Mouse (Mus musculus) forelimb bud, embryonic 11.5 days (tissue): ENCODE measurements at regions not wholly inside any gene's neighbourhood (a gene's known extent, or its start where the extent isn't known, plus 50 kb on each side); places are given as distances from the start of the nearest gene placed in this dataset.
A peak's percentile ranks its signal among the peaks of the same experiment; 100 is the strongest.
"Not testable (repeated sequence)": the region's sequence is repeated elsewhere in the genome, so short reads cannot be mapped to it uniquely, and the experiment has no call there.

ENCODE experiments used
- DNase-seq: peaks from one replicate; pipeline ENCODE4 v3.0.0-alpha.2; 2012; ENCODE audit warnings: low read depth, low spot score

DNA sequence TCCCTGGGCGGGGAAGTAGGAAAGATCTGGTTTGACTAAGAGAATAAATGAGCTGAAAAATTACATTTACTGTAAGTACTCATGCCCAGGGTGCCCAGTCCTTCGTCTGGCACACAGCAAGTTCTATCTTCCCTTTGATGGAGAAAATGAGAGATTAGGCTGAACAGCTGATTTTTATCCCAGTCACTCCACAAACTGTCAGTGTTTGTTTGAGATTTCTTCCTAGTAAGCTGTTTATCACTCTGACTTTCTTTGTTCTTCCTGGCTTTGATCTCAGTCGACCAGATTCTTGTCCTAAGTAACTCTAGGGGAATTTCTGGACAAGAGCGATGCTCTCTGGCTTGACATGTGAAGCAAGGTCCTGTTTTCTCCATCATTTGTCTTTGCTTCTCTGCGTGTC, 710.3 kb upstream of the Nr2f1 start:
- no peak for DNase-seq

- DNase-seq: no peak
Measured at GRCm38 (mm10) chr13:78904102-78904501, 704.5 kb upstream of the Nr2f1 start.

GRCm38 (mm10) chr13:78900693-78901092, 701.1 kb upstream of the Nr2f1 start:
- no peak for DNase-seq

DNA sequence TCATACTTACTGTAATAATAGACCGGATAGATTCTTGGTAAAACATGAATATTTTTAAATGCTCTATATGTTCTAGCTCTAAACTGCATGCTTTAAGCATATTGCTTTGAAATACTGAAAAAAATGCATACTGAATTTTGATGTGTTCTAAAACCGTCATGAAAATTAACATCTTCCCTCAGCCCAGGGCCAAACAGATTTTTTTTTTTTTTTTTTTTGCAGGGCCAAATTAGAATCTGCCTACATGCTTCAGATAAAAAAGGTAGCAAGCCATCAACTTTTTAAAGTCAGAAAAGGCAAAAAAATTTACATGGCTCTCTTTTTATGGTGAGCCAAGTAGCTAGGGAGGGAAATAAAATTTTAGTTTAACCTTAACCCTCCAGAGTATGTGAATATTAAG, 692.7 kb upstream of the Nr2f1 start:
- DNase-seq: no peak

GRCm38 (mm10) chr13:78883062-78883461, 683.5 kb upstream of the Nr2f1 start:
- DNase-seq: no peak

DNA sequence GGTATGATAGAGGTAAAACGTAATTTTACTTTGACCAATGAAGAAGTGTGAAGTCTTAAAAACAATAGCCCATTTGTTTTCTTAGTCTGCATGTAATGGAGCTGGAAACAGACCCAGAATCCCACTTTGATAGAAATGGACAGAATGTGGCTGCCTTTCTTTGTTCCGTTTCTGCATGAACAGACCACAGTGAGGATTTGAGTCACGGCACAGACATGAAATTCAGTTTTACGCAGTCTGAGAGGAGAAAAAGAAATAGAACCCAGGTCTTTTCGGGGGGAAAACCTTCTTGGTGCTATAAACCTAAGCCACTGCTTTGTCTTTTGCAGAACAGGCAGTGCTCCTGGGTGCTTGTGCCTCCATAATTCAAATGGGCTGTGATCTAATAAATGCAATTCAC, 673.0 kb upstream of the Nr2f1 start:
- peak; percentile 6 for DNase-seq

GRCm38 (mm10) chr13:78871976-78872375, 672.4 kb upstream of the Nr2f1 start:
- peak; percentile 13 for DNase-seq

- DNase-seq: peak; percentile 21
Measured at GRCm38 (mm10) chr13:78871254-78871653, 671.7 kb upstream of the Nr2f1 start.

- not testable (repeated sequence) for DNase-seq
Measured at GRCm38 (mm10) chr13:78824357-78824756, 624.8 kb upstream of the Nr2f1 start.

- no peak for DNase-seq
Measured at GRCm38 (mm10) chr13:78809656-78810055, 610.1 kb upstream of the Nr2f1 start.

DNA sequence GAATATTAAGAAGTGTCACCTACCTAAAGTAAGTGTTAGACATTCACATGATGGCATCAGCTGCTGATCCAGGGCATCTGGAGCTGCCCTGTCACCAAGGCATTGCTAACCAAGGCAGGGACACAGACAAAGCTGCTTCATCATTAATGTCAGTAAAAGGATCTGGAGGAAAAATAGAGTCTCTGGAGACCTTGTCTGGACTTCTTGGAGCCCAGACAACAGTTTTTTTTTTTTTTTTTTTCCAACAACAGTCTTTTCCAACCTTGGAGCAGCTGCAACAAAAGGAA, 603.2 kb upstream of the Nr2f1 start:
- no peak for DNase-seq

DNA sequence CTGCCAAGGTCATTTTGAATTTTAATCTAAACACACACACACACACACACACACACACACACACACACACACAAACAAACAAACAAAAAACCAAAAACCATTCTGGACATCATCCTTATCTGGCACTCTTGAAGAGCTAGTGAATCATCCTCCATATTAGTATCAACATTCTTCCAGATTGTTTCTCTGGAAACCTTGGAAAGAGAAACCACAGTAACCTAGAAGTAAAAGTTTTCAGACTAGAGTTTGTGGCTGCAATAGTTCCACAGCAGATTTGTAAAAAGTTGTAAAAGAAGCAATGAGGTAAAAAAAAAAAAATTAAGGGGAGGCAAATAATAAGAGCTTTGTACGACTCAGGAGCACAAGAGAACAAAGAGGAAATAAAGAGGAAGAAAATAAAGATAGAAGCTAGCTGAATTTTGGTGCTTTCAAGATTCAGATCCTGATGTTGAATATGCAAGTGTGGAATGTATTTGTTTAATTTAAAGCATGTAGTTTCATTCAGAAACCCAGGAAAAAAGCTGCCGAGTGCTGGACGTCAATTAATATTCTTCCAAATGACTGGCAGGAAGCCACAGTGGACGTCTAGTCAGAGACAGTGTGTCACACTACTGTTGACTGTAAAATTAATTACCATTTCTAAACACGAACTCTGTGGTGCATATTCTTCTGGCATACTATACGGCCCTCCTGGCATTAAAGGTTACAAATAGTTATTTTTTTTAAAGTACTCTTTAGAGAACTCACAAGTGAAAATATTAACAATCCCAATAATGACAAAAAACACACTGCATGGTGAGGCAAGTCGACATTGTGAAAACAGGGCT, 602.7 kb upstream of the Nr2f1 start:
- DNase-seq: no peak

GRCm38 (mm10) chr13:78799641-78800040, 600.1 kb upstream of the Nr2f1 start:
- DNase-seq: no peak

DNA sequence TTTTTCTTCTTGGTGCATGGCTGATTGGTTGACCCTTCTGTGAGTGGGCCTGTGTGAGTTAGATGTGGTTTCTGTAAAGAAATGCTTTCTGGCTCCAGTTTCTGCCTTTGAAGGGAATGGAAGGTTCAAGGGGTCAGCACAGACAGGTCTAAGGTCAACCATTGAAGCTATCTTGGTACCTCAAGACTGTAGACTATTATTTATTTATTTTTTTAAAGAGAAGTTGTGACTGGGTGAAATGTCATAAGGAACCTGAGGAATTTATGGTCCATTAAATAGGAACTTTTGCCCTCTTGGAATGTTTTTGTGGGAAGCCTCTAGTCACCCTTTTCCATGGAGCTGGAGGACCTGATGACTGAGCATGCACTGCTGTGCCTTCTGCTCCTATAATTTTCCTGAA, 595.7 kb upstream of the Nr2f1 start:
- DNase-seq: no peak

DNA sequence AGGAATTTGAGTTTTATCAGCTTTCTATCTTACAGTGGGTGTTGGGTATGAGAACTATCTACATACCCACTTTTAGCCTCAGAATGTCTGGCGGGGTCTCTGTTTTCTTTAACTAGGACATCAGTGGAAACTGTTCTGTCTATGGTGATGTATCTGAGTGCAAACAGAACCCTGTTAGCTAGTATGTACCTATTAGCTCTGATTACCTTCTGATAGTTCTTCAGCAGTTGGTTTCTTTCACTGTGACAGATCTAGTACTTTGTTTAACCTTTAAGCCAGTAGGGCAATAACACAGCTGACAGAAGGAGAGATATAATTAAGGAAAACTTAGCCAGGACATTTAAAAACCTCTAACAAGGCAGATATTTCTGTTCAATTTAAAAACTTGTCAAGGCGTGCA, 584.7 kb upstream of the Nr2f1 start:
- DNase-seq: no peak

GRCm38 (mm10) chr13:78783591-78784240, 584.2 kb upstream of the Nr2f1 start:
- no peak for DNase-seq
